Mouse (Mus musculus): ENCODE data around the gene Tmem229a. TPM values are rescaled to one million over a fixed set of nuclear protein-coding genes. Genes with fewer than 3 reads are reported as not detected.

Tmem229a gene
- 0.29 TPM for polyA plus RNA-seq (2015; fragmentation: Illumina TruSeq; extraction: RNeasy Lipid Tissue Mini Kit (QIAGEN cat#74804); ENCODE audit: insufficient read depth, low replicate concordance)

DNA sequence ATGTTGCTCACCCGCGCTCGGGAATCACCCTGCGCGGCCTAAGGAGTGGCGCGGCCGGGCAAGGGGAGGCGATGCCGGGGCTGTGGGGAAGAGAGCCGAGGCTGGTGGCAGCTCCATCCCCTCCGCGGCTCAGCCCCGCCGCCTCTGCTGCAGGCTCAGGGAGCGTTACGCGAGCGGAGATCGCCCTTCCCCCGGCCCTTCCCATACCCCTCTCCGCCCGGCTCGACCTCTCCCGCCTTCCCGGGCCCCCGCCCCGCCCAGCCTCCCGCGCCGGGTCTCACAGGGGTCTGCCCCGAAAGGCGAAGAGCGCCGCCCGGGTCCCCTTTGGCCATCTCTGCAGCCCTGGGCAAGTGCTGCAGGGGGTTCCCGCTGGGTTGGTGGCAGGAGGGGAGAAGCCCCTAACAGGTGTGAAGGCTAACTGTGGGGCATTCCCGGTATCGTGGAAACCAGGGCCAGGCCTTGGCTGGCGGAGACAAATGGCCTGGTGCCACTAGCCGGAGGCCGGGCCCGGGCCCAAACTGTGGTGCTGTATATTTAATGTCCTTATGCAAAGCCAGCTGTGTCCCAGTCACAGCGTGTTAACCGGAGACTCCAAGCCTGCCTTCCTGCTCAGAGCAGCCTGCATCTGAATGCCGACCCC is at the start of gene Tmem229a:
TSS of gene Tmem229a (minus strand) at position 352 of the 640 bp plus-strand sequence.

Other genes starting within 250 kb of the Tmem229a start
- gene Hyal6, start 223.1 kb downstream of the Tmem229a start, polyA plus RNA-seq (2015; fragmentation: Illumina TruSeq; extraction: RNeasy Lipid Tissue Mini Kit (QIAGEN cat#74804); ENCODE audit: insufficient read depth, low replicate concordance) = not detected
- gene Hyal4, start 208.0 kb downstream of the Tmem229a start, polyA plus RNA-seq (2015; fragmentation: Illumina TruSeq; extraction: RNeasy Lipid Tissue Mini Kit (QIAGEN cat#74804); ENCODE audit: insufficient read depth, low replicate concordance) = not detected
- not detected for gene Spam1, start 165.1 kb downstream of the Tmem229a start, polyA plus RNA-seq (2015; fragmentation: Illumina TruSeq; extraction: RNeasy Lipid Tissue Mini Kit (QIAGEN cat#74804); ENCODE audit: insufficient read depth, low replicate concordance)
- gene Hyal5, start 98.3 kb downstream of the Tmem229a start, polyA plus RNA-seq (2015; fragmentation: Illumina TruSeq; extraction: RNeasy Lipid Tissue Mini Kit (QIAGEN cat#74804); ENCODE audit: insufficient read depth, low replicate concordance) = not detected

Data from spleen, adult 10 weeks (tissue).